Mouse (Mus musculus) lung, postnatal 14 days (tissue): ENCODE data around the gene Lgals7.

ENCODE experiments used
- DNase-seq: peaks from one replicate; pipeline ENCODE4 v3.0.0; 2021

The Lgals7 gene

DNA sequence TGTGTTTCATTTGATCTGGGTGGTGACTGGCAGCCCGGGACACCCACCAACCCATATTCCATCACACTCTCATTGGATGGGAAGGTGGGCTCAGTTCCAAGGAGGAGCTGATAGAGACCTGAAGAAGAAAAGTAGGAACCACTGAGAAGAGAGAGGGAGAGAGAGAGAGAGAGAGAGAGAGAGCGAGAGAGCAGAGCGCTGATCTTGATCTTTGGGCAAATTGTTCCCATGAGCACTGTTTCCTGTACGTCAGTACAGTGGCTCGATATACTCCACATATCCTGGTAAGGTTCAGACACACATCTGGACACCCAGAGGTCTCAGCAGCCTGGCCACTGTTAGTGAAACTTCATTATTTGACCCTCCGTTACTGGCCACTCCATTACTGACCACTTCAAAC lies at the start of gene Lgals7:
Gene Lgals7, plus strand, starts transcription at position 314 of the 400 bp plus-strand sequence.
- no peak for DNase-seq

DNA sequence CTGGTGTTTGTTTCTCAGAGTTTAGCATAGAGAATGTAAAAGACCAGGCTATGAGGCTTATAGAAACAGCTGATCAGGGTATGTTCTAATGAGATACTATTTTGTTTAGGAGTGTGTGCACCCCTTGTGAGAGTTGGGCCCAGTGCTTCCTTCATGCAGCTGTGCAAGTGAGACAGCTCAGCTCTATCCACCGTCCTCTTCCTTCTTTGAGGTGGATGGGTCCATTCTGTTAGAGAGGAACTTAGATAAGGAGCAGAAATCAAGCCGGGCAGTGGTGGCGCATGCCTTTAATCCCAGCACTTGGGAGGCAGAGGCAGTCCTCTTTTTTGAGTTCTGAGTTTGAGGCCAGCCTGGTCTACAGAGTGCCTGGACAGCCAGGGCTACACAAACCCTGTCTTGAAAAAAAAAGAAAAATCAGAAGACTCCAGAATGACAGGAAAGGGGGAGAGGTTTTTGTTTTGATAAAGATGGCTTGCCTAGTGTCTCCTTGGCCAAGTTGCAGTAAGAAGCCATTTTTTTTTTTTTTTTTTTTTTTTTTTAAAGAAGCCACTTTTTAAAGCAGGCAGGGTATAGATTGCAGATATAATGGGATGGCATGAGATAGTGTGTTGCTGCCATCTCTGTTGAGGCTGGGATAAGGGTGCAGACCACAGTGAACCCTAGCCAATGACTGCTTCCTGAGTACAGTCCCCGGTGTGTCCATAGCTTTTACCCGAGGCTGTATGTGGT lies 49.2 kb upstream of the Lgals7 start:
- no peak for DNase-seq

DNA sequence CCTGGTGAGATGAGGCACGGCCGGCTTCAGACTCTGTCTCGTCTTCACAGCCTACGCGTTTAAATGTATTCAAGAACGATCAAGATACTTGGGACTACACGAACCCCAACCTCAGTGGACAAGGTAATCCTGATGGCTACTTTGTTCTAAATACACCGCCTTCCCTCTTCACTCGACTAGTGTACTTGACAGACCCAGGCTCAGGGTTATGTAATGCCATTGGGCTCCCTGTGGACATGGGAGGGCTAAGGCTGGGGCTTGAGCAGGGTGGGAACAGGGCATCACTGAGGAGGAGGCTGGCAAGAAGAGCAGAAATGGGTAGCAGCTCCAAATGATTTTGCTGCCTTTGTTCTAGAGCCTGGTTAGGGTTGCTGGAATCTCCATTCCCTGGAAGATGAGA lies 48.4 kb upstream of the Lgals7 start:
- DNase-seq, result no peak

- DNase-seq, result no peak
These were observed 47.5 kb upstream of the Lgals7 start for GRCm38 (mm10) chr7:28816201-28816600.

GRCm38 (mm10) chr7:28816920-28817319 lies 46.7 kb upstream of the Lgals7 start:
- no peak for DNase-seq

- no peak for DNase-seq
These were observed 46.1 kb upstream of the Lgals7 start for GRCm38 (mm10) chr7:28817524-28817923.

DNA sequence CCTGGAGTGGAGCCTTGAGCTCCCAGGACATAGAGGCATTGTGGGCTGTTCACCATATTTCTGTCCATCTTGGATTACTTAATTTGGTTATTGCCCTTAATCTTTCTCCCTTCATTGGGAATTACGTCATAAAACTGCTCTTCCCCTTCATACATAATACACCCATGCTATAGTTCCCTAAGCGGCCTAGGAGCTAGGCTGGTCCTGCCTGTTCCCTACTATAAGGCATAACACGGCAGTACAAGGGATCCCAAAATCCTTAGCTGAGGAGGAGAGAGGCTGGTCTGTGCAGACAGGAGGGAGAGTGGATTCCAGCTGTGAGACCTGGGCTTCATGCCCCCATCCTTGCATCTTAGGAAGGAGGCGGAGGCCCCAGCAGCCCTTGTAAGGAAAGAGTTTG lies 45.7 kb upstream of the Lgals7 start:
- no peak for DNase-seq

DNA sequence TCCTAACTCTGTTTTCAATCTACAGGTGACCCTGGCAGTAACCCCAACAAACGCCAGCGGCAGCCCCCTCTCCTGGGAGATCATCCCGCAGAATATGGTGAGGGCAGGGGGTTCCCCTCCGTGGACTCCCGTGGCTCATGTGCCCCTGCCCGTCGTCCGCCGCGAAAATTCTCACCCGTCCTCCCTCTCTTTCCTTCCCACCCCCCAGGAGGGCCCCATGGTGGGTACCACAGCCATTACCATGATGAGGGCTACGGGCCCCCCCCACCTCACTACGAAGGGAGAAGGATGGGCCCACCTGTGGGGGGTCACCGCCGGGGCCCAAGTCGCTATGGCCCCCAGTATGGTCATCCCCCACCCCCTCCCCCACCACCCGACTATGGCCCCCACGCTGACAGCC lies 45.2 kb upstream of the Lgals7 start:
- DNase-seq, result no peak

GRCm38 (mm10) chr7:28818861-28819452 lies 44.7 kb upstream of the Lgals7 start:
- DNase-seq, result no peak

- DNase-seq, result no peak
These were observed 44.1 kb upstream of the Lgals7 start for GRCm38 (mm10) chr7:28819571-28819970.

DNA sequence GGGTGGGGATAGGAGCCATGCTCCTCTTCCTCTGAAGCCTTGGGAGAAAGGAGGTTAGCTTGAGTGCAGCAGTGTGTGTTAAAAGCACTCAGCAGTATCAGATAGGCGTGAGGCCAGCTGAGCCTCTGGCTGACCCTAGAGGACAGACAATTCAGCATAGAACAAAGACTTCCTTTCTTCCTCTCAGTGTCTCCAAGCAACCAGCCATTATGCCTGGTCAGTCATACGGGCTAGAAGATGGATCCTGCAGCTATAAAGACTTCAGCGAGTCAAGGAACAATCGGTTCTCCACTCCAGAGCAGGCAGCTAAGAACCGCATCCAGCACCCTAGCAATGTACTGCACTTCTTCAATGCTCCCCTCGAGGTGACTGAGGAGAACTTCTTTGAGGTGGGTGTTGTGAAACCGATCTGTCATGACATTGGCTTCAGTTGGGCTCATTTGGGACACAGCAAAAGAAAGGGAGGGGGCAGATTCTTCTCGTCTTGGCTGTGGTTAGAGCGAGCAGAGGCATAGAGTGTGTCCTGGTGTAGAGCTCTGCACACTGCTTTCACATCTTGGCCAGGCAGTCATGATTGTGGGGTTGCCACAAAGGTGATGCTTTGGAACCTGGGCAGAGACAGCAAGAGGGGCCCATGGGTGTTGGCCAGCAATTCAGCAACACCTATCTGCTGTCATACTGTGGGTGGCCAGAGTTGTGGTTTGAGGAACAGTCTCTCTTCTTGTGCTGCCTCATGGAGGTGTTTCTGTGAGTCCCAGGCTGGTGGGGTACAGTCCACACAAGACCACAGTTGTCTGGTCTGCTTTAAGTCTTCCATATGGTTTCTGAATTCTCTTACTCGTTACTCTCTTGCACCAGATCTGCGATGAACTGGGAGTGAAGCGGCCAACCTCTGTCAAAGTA lies 43.0 kb upstream of the Lgals7 start:
- peak; percentile 73 for DNase-seq

DNA sequence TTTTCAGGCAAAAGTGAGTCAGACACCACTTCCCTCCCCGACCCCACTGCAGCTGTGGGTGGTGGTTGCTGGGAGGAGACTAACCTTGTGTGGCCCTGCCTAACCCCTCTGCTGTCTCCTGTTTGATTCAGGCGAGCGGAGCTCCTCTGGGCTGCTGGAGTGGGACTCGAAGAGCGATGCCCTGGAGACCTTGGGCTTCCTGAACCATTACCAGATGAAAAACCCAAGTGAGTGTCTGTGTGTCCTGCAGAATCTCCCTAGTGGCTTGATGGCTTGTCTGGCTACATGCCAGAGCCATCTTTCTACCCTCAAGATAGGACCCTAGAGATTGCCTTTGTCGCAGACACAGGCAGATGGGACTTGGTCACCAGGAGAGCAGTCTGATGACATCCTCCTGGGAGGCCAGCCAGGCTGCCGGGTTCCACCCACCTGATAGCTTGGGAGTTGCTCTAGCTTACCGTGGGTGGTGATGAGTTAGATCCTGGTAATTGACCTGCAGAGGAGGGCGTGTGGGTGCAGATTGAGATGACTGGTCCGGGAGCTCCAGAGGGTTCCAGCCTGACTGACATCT lies 42.3 kb upstream of the Lgals7 start:
- DNase-seq, result no peak

- DNase-seq, result no peak
These were observed 41.1 kb upstream of the Lgals7 start for GRCm38 (mm10) chr7:28822556-28822955.

GRCm38 (mm10) chr7:28822993-28823903 lies 40.4 kb upstream of the Lgals7 start:
- no peak for DNase-seq

- DNase-seq, result no peak
These were observed 39.7 kb upstream of the Lgals7 start for GRCm38 (mm10) chr7:28823932-28824331.

GRCm38 (mm10) chr7:28824941-28825685 lies 38.5 kb upstream of the Lgals7 start, which contains the start of gene Ech1:
TSS of gene Ech1 (plus strand) at chr7:28825217.
- DNase-seq, result peak; percentile 94

DNA sequence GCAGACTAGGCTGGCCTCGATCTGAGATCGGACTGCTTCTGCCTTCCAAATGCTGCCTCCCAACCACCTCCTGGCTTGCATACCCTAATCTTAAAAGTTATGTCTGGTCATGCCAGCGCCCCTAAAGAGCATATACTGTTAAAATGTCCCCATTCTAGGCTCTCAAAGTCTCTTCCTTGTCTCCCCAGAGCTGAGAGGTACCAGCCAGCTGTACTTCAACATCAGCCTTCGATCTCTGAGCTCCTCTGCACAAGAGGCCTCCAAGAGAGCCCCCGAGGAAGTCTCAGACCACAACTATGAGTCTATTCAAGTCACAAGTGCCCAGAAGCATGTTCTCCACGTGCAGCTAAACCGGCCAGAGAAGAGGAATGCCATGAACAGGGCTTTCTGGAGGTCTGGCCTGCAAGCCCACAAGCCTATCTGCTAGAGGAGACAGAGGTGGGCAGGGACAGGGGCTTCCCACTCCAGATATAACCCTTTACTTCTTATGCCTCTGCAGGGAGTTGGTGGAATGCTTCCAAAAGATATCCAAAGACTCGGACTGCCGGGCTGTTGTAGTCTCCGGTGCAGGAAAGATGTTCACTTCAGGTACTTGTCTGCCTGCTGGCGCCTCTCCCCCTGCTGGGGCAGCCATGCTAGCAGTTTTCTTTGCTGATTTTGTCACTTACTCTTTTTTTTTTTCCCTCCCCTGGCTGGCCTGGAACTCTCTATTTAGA lies 37.8 kb upstream of the Lgals7 start:
- DNase-seq, result peak; percentile 34

GRCm38 (mm10) chr7:28826402-28826772 lies 37.3 kb upstream of the Lgals7 start:
- no peak for DNase-seq

DNA sequence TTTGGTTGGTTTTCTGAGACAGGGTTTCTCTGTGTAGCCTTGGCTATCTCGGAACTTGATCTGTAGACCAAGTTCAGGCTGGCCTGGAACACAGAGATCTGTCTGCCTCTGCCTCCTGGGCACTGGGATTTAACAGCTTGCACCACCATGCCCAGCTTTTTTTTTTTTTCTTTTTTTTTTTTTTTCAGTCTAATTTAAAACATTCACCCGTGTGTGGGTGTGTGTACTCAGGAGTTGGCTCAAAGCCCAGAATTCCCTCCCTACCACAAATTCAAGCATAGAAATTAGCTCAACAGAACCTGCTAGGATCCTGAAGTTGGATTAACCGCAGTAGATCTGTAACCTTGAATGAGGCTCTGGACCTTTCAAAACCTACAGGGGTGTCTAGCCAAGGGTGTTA lies 36.3 kb upstream of the Lgals7 start:
- DNase-seq, result peak; percentile 63

DNA sequence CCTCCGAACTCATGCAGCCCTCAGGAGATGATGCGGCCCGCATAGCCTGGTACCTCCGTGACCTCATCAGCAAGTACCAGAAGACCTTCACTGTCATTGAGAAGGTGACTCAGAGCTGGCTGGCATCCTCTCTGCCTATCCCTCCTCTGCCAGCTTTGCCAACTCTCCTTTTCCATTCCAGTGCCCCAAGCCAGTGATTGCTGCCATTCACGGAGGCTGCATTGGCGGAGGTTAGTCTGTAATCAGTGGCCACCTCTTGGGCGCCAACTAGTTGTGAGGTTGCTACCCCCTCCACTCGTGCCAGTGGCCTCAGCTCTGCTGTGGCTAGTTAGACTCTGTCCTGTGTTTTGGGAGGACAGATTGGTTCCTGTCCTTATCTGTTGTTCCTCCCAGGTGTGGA lies 33.8 kb upstream of the Lgals7 start:
- DNase-seq, result no peak

- DNase-seq, result no peak
These were observed 32.7 kb upstream of the Lgals7 start for GRCm38 (mm10) chr7:28830981-28831380.
